Mouse (Mus musculus) heart, postnatal 0 days (tissue): Measurements from ENCODE around the gene Nfatc3.

ENCODE experiments used
- CTCF ChIP-seq: IDR thresholded peaks from 2 replicates; pipeline ENCODE4 v1.5.1; 2016; ENCODE audit warnings: antibody characterized with exemption, control low read depth, low read depth
- EP300 ChIP-seq: IDR thresholded peaks from 2 replicates; pipeline ENCODE4 v1.6.1; 2016; ENCODE audit warnings: antibody characterized with exemption, low read depth

GRCm38 (mm10) chr8:106046872-106047559 lies 11.6 kb upstream of the Nfatc3 start:
- TF ChIP-seq CTCF (no peak), EP300 (no peak)
